Mouse (Mus musculus) limb, embryonic 14.5 days (tissue): ENCODE results near the gene Cops3. TPM values are rescaled to one million over a fixed set of nuclear protein-coding genes. Genes with fewer than 3 reads are reported as not detected.

Experiments used
- ATAC-seq: fragments of 200-750 bp; cut with Nextera tagmentation; 2 replicates; pipeline ENCODE4 v1.8.0; 2017; ENCODE audit warnings: low read depth, moderate number of reproducible peaks, moderate TSS enrichment; ENCODE audit not compliant: low FRiP score
- DNase-seq: peaks from one replicate; pipeline ENCODE4 v3.0.0-alpha.2; 2015; ENCODE audit warnings: low spot score
- H3K27ac ChIP-seq: fragments of 300-500 bp; sonication (generic); replicated peaks from 2 replicates; pipeline ENCODE4 v1.5.1; 2014; ENCODE audit warnings: low read depth, mild to moderate bottlenecking, low read length, moderate library complexity, mixed read lengths
- H3K27me3 ChIP-seq: fragments of 300-500 bp; sonication (generic); 2 replicates; pipeline ENCODE4 v1.6.1; 2014; ENCODE audit warnings: low read length, mixed read lengths; ENCODE audit not compliant: control insufficient read depth, insufficient read depth
- H3K36me3 ChIP-seq: fragments of 300-500 bp; sonication (generic); 2 replicates; pipeline ENCODE4 v1.6.1; 2014; ENCODE audit warnings: mild to moderate bottlenecking, low read length, moderate library complexity, mixed read lengths; ENCODE audit not compliant: control insufficient read depth, insufficient read depth
- H3K4me1 ChIP-seq: fragments of 300-500 bp; sonication (generic); 2 replicates; pipeline ENCODE4 v1.6.1; 2014; ENCODE audit warnings: antibody characterized with exemption, low read length, mixed read lengths; ENCODE audit not compliant: control insufficient read depth, insufficient read depth
- H3K4me2 ChIP-seq: fragments of 300-500 bp; sonication (generic); replicated peaks from 2 replicates; pipeline ENCODE4 v1.6.1; 2014; ENCODE audit warnings: low read depth, mild to moderate bottlenecking, low read length, moderate library complexity; ENCODE audit not compliant: severe bottlenecking
- H3K4me3 ChIP-seq: fragments of 300-500 bp; sonication (generic); replicated peaks from 2 replicates; pipeline ENCODE4 v1.5.1; 2014; ENCODE audit warnings: low read length
- H3K9ac ChIP-seq: fragments of 300-500 bp; sonication (generic); 2 replicates; pipeline ENCODE4 v1.6.1; 2014; ENCODE audit warnings: mild to moderate bottlenecking, low read depth, low read length, moderate library complexity; ENCODE audit not compliant: severe bottlenecking
- H3K9me3 ChIP-seq: fragments of 300-500 bp; sonication (generic); 2 replicates; pipeline ENCODE4 v1.6.1; 2016; ENCODE audit warnings: low read length; ENCODE audit not compliant: control insufficient read depth
- POLR2A ChIP-seq: fragments of 200-500 bp; IDR thresholded peaks from 2 replicates; pipeline ENCODE4 v1.8.0; 2012; ENCODE audit warnings: inconsistent platforms, mild to moderate bottlenecking, moderate library complexity, borderline replicate concordance; ENCODE audit not compliant: insufficient read depth, insufficient read length; ENCODE audit errors: extremely low read depth
- WGBS: fragments of 180-500 bp; shearing (Covaris S2); extraction: QIAGEN DNeasy Blood & Tissue Kit; methylation state at CpG from one replicate; pipeline ENCODE4 v1.1.7; 2014; 5-methylcytosine and 5-hydroxymethylcytosine counted together
- polyA plus RNA-seq, 2 experiments: library from polyadenylated mRNA; depleted of rRNA in 1 of 2; stranded (reverse) in 1 of 2; unstranded in 1 of 2; fragments of >200 nt; fragmentation: Nextera tagmentation in 1 of 2; extraction: Ambion mirVana in 1 of 2; gene quantifications; 2 replicates each; pipeline versions ENCODE4 v1.2.1 to v1.2.3; 2012 to 2014

Gene Cops3
- polyA plus RNA-seq, 2 experiments, result 84.2 to 198 TPM

DNA sequence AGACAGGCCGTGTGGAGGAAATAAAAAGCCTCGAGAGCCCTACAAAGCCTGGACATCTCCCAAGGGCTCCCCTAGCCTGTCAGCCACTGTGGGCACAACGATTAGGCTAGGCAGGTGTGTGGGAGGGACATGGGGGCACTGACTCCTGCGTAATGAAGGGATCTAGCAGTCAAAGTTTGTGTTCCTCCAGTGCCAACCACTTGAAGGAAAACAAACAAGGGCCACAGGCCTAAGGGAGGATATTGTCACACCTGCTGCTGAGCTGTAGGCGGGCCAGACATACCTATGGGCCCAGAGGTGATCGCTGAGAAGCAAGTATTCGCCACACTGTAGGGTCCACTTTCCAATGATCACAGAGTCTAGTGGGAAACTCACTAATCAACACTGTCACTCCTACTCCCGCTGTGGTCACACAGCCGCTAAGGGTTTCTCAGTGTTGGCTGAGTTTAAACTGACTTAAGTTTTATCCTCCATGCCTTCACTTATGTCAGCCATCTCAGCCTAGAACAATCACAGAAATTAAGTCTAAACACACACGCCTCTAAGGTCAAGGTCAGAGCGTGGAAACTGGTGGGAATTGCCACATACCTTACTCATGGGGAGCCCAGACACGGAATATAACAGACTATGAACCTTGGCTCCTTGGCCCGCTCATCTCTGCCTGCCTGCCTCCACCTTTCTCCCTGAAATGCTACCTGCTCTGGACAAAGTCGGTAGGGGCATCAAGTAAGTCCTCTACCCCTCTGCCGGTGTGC lies 53.0 kb downstream of the Cops3 start:
- no peak overlapping the region for H3K27ac ChIP-seq

DNA sequence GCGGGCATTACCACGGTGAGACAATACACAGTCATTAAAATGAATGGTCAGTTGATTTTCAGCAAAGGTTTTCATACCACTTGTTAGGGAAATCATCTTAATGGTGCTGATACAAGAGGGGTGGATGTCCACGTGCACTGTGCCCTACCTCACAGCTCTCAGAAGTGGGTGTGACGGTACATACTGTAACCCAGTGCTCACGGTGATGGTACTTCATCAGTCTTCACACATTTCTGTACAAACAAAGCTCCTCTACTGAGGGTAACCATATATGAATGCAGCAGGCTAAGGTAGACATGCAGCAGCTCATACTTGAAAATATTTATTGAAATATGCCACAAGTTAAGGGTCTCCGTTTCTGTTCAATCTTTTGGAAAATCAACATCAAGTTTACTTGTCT lies 56.0 kb downstream of the Cops3 start:
- Histone ChIP-seq H3K27me3 (no peaks in the 10 kb centered on the region), H3K9me3 (no peaks in the 10 kb centered on the region), H3K4me2 (no peak overlapping the region), H3K36me3 (no peaks in the 10 kb centered on the region), H3K27ac (no peak overlapping the region), H3K4me3 (no peak overlapping the region), H3K4me1 (peaks cover 3% of the 10 kb centered on the region; the same call in 1 of the 2 replicates), H3K9ac (no peak overlapping the region)
- WGBS, result 88% methylated on average over 6 of the region's 6 CpGs
- DNase-seq, result no peak
- TF ChIP-seq POLR2A, result no peak
- no peak for ATAC-seq

More for the DNA sequence above, 53.0 kb downstream of the Cops3 start:
- Histone ChIP-seq H3K9me3 (no peaks in the 10 kb centered on the region), H3K9ac (peak overlapping the region; percentile 62; the same call in 1 of the 2 replicates), H3K4me2 (peak overlapping the region; percentile 96), H3K4me1 (peaks cover 3% of the 10 kb centered on the region; the same call in 1 of the 2 replicates), H3K4me3 (peak overlapping the region; percentile 49), H3K36me3 (peaks cover 9% of the 10 kb centered on the region), H3K27me3 (no peaks in the 10 kb centered on the region)
- no peak for ATAC-seq
- no peak for TF ChIP-seq POLR2A
- no peak for DNase-seq
- WGBS, result 54% methylated on average over 15 of the region's 15 CpGs

DNA sequence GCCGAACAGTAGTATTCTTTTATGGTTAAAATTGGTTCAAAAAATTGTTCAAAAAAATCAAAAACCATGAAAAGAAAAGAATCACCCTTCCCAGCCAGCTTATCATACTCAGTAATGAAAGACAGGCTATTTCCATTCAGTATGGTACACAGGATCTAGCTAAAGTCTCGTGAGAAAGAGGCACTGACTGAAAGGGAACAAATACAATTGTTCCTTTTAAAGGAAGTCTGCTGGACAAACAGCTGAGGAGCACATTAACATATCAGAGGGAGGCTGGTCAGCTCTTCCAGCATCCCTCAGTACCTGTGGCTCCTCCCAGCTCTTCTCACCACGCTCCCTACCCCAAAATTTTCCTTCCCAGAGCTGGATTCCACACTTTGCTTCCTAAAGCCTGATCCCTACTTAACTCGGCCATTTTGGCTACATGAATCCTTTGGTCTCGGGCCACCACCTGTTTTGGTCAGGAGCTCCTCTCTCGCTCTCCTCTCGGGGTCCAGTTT lies 57.5 kb downstream of the Cops3 start:
- no peak overlapping the region for H3K27ac ChIP-seq
- peaks cover 8% of the 10 kb centered on the region for H3K36me3 ChIP-seq
- H3K4me2 ChIP-seq, result no peak overlapping the region
- no peaks in the 10 kb centered on the region for H3K27me3 ChIP-seq
- H3K4me1 ChIP-seq, result peaks cover 3% of the 10 kb centered on the region; the same call in 1 of the 2 replicates
- ATAC-seq (no peak), DNase-seq (no peak)
- 80% methylated on average over 7 of the region's 7 CpGs for WGBS
- H3K9me3 ChIP-seq, result no peaks in the 10 kb centered on the region
- no peak for TF ChIP-seq POLR2A
- no peak overlapping the region for H3K9ac ChIP-seq
- H3K4me3 ChIP-seq, result no peak overlapping the region

DNA sequence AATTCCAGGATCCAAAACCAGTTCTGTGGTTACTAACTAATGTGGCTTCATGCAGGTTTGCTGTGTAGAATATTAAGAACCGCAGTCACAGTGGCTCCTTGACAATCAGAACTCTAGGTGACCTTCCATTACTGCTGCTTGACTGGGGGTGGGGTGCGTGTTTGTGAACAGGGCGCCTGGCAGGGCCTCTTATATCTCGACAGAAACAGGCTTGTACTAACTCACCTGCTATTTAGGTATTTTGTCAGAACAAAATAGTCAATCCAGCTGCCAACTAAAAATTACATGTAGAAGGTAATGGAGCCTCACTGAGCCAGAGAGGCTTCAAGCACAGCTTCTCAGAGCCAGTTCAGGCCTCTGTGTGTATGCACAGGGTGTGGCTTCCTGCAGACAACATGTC lies 59.4 kb downstream of the Cops3 start:
- Histone ChIP-seq H3K4me2 (no peak overlapping the region), H3K27me3 (no peaks in the 10 kb centered on the region), H3K4me1 (no peaks in the 10 kb centered on the region), H3K4me3 (no peak overlapping the region), H3K9me3 (no peaks in the 10 kb centered on the region), H3K27ac (no peak overlapping the region), H3K9ac (no peak overlapping the region), H3K36me3 (peaks cover 27% of the 10 kb centered on the region)
- no peak for TF ChIP-seq POLR2A
- WGBS, result 79% methylated on average over 4 of the region's 4 CpGs
- ATAC-seq (no peak), DNase-seq (no peak)

DNA sequence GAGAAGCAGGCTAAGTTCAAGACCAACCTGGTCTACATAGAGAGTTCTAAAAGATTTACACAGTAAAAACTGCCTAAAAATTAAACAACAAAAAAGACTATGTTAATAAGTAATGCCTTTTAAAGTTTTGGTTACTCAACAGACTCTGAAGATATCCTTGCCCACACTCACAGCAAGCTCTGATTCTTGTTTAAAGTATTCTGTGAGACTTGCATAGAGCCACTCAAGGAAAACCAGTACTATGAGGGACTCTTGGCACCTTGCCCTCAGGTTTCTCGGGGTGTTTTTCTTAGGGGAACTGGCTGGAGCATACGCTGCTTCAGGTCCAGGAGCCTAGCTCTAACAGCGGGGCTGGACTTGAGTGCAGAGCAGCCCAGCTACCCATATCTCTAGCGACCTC lies 60.2 kb downstream of the Cops3 start:
- no peaks in the 10 kb centered on the region for H3K27me3 ChIP-seq
- H3K36me3 ChIP-seq, result peaks cover 34% of the 10 kb centered on the region
- no peaks in the 10 kb centered on the region for H3K9me3 ChIP-seq
- DNase-seq, result no peak
- ATAC-seq, result no peak
- H3K27ac ChIP-seq, result no peak overlapping the region
- no peak for TF ChIP-seq POLR2A
- no peak overlapping the region for H3K4me2 ChIP-seq
- no peaks in the 10 kb centered on the region for H3K4me1 ChIP-seq
- no peak overlapping the region for H3K4me3 ChIP-seq
- 86% methylated on average over 4 of the region's 4 CpGs for WGBS
- H3K9ac ChIP-seq, result no peak overlapping the region

DNA sequence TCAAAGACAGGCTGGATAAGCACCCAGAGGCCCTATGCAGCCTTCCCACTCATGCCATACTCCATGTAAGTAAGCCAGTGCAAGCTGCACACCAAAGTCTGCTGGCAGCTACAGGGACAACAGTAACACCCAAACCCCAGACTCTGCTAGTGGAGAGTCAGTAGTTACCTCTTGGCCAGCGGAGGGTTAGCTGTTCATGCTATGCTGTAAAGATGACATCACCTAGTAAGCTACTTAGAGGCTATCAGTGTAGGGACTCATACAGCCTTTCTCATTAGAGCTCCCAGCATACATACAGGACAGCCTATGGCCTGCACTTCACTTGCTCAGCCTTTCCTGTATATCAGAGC lies 60.8 kb downstream of the Cops3 start:
- no peak overlapping the region for H3K9ac ChIP-seq
- WGBS, result 79% methylated on average over 1 of the region's 1 CpGs
- TF ChIP-seq POLR2A, result no peak
- no peak overlapping the region for H3K4me2 ChIP-seq
- no peaks in the 10 kb centered on the region for H3K27me3 ChIP-seq
- no peak overlapping the region for H3K27ac ChIP-seq
- no peaks in the 10 kb centered on the region for H3K9me3 ChIP-seq
- DNase-seq (no peak), ATAC-seq (no peak)
- no peaks in the 10 kb centered on the region for H3K4me1 ChIP-seq
- no peak overlapping the region for H3K4me3 ChIP-seq
- H3K36me3 ChIP-seq, result peaks cover 39% of the 10 kb centered on the region
